Mouse (Mus musculus) forebrain, embryonic 12.5 days (tissue): ENCODE results near the gene Arhgap6. TPM values are rescaled to one million over a fixed set of nuclear protein-coding genes. Genes with fewer than 3 reads are reported as not detected.

Source experiments
- ATAC-seq: fragments of 200-750 bp; cut with Nextera tagmentation; 2 replicates; pipeline ENCODE4 v1.8.0; 2017; ENCODE audit warnings: moderate TSS enrichment; ENCODE audit not compliant: low FRiP score
- H3K27ac ChIP-seq: fragments of 300-500 bp; sonication (generic); 2 replicates; pipeline ENCODE4 v1.5.1; 2016; ENCODE audit warnings: mild to moderate bottlenecking
- H3K27me3 ChIP-seq: fragments of 300-500 bp; sonication (generic); 2 replicates; pipeline ENCODE4 v1.6.1; 2016; ENCODE audit warnings: mild to moderate bottlenecking
- H3K36me3 ChIP-seq: fragments of 300-500 bp; sonication (generic); replicated peaks from 2 replicates; pipeline ENCODE4 v1.6.1; 2016; ENCODE audit warnings: mild to moderate bottlenecking
- H3K4me1 ChIP-seq: fragments of 300-500 bp; sonication (generic); 2 replicates; pipeline ENCODE4 v1.6.1; 2016
- H3K4me2 ChIP-seq: fragments of 300-500 bp; sonication (generic); 2 replicates; pipeline ENCODE4 v1.6.1; 2016; ENCODE audit warnings: mild to moderate bottlenecking, moderate library complexity
- H3K4me3 ChIP-seq: fragments of 300-500 bp; sonication (generic); replicated peaks from 2 replicates; pipeline ENCODE4 v1.5.1; 2016; ENCODE audit warnings: mild to moderate bottlenecking
- H3K9ac ChIP-seq: fragments of 300-500 bp; sonication (generic); 2 replicates; pipeline ENCODE4 v1.6.1; 2016; ENCODE audit warnings: mild to moderate bottlenecking
- H3K9me3 ChIP-seq: fragments of 300-500 bp; sonication (generic); 2 replicates; pipeline ENCODE4 v1.6.1; 2016
- WGBS: fragments of 180-500 bp; shearing (Covaris S2); methylation state at CpG from one replicate; pipeline ENCODE4 v1.1.7; 2016; 5-methylcytosine and 5-hydroxymethylcytosine counted together
- polyA plus RNA-seq: library from polyadenylated mRNA; unstranded; fragments of >200 nt; fragmentation: Nextera tagmentation; extraction: Ambion mirVana; gene quantifications from 2 replicates; pipeline ENCODE4 v1.2.1, GENCODE M21; 2016

Arhgap6 gene
- polyA plus RNA-seq, 1 experiment from 2014 or later, result 0.73 TPM

- H3K4me2 ChIP-seq, result no peak overlapping the region
- no peaks in the 10 kb centered on the region for H3K4me1 ChIP-seq
- H3K9ac ChIP-seq, result no peak overlapping the region
- H3K27ac ChIP-seq, result no peak overlapping the region
- peaks cover 8% of the 10 kb centered on the region; the same call in 1 of the 2 replicates for H3K27me3 ChIP-seq
- H3K4me3 ChIP-seq, result no peak overlapping the region
- no peaks in the 10 kb centered on the region for H3K9me3 ChIP-seq
- no peaks in the 10 kb centered on the region for H3K36me3 ChIP-seq
- no peak for ATAC-seq
Observed at GRCm38 (mm10) chrX:169012701-169013100, 217.8 kb downstream of the Arhgap6 start.

GRCm38 (mm10) chrX:169034390-169034789 is 239.5 kb downstream of the Arhgap6 start:
- 100% methylated on average over 1 of the region's 1 CpGs for WGBS
- Histone ChIP-seq H3K27ac (no peak overlapping the region), H3K4me1 (no peaks in the 10 kb centered on the region), H3K36me3 (no peaks in the 10 kb centered on the region), H3K4me3 (no peak overlapping the region), H3K4me2 (no peak overlapping the region), H3K9me3 (no peaks in the 10 kb centered on the region), H3K27me3 (peaks cover 18% of the 10 kb centered on the region), H3K9ac (no peak overlapping the region)
- ATAC-seq, result no peak

- peaks cover 18% of the 10 kb centered on the region for H3K27me3 ChIP-seq
- WGBS, result 26% methylated on average over 30 of the region's 32 CpGs
- H3K4me1 ChIP-seq, result no peaks in the 10 kb centered on the region
- peak overlapping the region; percentile 25; the same call in 1 of the 2 replicates for H3K9ac ChIP-seq
- no peak overlapping the region for H3K27ac ChIP-seq
- no peaks in the 10 kb centered on the region for H3K36me3 ChIP-seq
- H3K4me2 ChIP-seq, result peak overlapping the region; percentile 56
- ATAC-seq, result peak; percentile 97
- H3K4me3 ChIP-seq, result peak overlapping the region; percentile 38
- H3K9me3 ChIP-seq, result no peaks in the 10 kb centered on the region
Observed at GRCm38 (mm10) chrX:169036403-169037296, 241.8 kb downstream of the Arhgap6 start.

GRCm38 (mm10) chrX:169037401-169037800 is 242.5 kb downstream of the Arhgap6 start:
- Histone ChIP-seq H3K36me3 (no peaks in the 10 kb centered on the region), H3K9me3 (no peaks in the 10 kb centered on the region), H3K4me2 (no peak overlapping the region), H3K4me1 (no peaks in the 10 kb centered on the region), H3K4me3 (no peak overlapping the region), H3K27ac (no peak overlapping the region), H3K27me3 (peaks cover 18% of the 10 kb centered on the region), H3K9ac (no peak overlapping the region)
- ATAC-seq, result no peak
- WGBS, result 64% methylated on average over 4 of the region's 4 CpGs

- Histone ChIP-seq H3K9me3 (no peaks in the 10 kb centered on the region), H3K4me2 (no peak overlapping the region), H3K27me3 (peaks cover 8% of the 10 kb centered on the region; the same call in 1 of the 2 replicates), H3K36me3 (no peaks in the 10 kb centered on the region), H3K4me1 (no peaks in the 10 kb centered on the region), H3K27ac (no peak overlapping the region), H3K9ac (no peak overlapping the region), H3K4me3 (no peak overlapping the region)
- ATAC-seq, result no peak
- 71% methylated on average over 1 of the region's 1 CpGs for WGBS
Observed at GRCm38 (mm10) chrX:169043872-169044271, 249.0 kb downstream of the Arhgap6 start.

- Histone ChIP-seq H3K4me2 (no peak overlapping the region), H3K27me3 (peaks cover 8% of the 10 kb centered on the region; the same call in 1 of the 2 replicates), H3K36me3 (no peaks in the 10 kb centered on the region), H3K4me3 (no peak overlapping the region), H3K4me1 (no peaks in the 10 kb centered on the region), H3K9ac (no peak overlapping the region), H3K27ac (no peak overlapping the region), H3K9me3 (no peaks in the 10 kb centered on the region)
- WGBS, result 79% methylated on average over 3 of the region's 3 CpGs
- no peak for ATAC-seq
Observed at GRCm38 (mm10) chrX:169047595-169047994, 252.7 kb downstream of the Arhgap6 start.

GRCm38 (mm10) chrX:169049550-169049949 is 254.7 kb downstream of the Arhgap6 start:
- no peak for ATAC-seq

GRCm38 (mm10) chrX:169053907-169054476 is 259.1 kb downstream of the Arhgap6 start:
- Histone ChIP-seq H3K9ac (no peak overlapping the region), H3K27me3 (peaks cover 5% of the 10 kb centered on the region; the same call in 1 of the 2 replicates), H3K9me3 (no peaks in the 10 kb centered on the region), H3K36me3 (no peaks in the 10 kb centered on the region), H3K27ac (no peak overlapping the region), H3K4me1 (no peaks in the 10 kb centered on the region), H3K4me2 (no peak overlapping the region), H3K4me3 (no peak overlapping the region)
- 63% methylated on average over 5 of the region's 5 CpGs for WGBS
- no peak for ATAC-seq

More at GRCm38 (mm10) chrX:169049550-169049949, 254.7 kb downstream of the Arhgap6 start:
- no peak overlapping the region for H3K4me2 ChIP-seq
- H3K9me3 ChIP-seq, result no peaks in the 10 kb centered on the region
- H3K9ac ChIP-seq, result no peak overlapping the region
- H3K27me3 ChIP-seq, result 0 out of 2 replicates have a peak, but pooled peaks cover 5% of the 10 kb centered on the region
- H3K4me3 ChIP-seq, result no peak overlapping the region
- H3K4me1 ChIP-seq, result no peaks in the 10 kb centered on the region
- H3K27ac ChIP-seq, result no peak overlapping the region
- no peaks in the 10 kb centered on the region for H3K36me3 ChIP-seq

GRCm38 (mm10) chrX:169062555-169062954 is 267.7 kb downstream of the Arhgap6 start:
- no peak overlapping the region for H3K9ac ChIP-seq
- peaks cover 9% of the 10 kb centered on the region for H3K27me3 ChIP-seq
- H3K4me1 ChIP-seq, result no peaks in the 10 kb centered on the region
- H3K9me3 ChIP-seq, result no peaks in the 10 kb centered on the region
- H3K4me3 ChIP-seq, result no peak overlapping the region
- ATAC-seq, result no peak
- no peak overlapping the region for H3K4me2 ChIP-seq
- H3K36me3 ChIP-seq, result no peaks in the 10 kb centered on the region
- no peak overlapping the region for H3K27ac ChIP-seq

- H3K9ac ChIP-seq, result no peak overlapping the region
- no peak overlapping the region for H3K4me3 ChIP-seq
- H3K27ac ChIP-seq, result no peak overlapping the region
- no peaks in the 10 kb centered on the region for H3K4me1 ChIP-seq
- WGBS, result 76% methylated on average over 3 of the region's 3 CpGs
- no peaks in the 10 kb centered on the region for H3K9me3 ChIP-seq
- H3K27me3 ChIP-seq, result peaks cover 7% of the 10 kb centered on the region; the same call in 1 of the 2 replicates
- no peak for ATAC-seq
- no peak overlapping the region for H3K4me2 ChIP-seq
- H3K36me3 ChIP-seq, result no peaks in the 10 kb centered on the region
Observed at GRCm38 (mm10) chrX:169065298-169065697, 270.4 kb downstream of the Arhgap6 start.

GRCm38 (mm10) chrX:169065922-169066321 is 271.0 kb downstream of the Arhgap6 start:
- 87% methylated on average over 1 of the region's 1 CpGs for WGBS
- H3K27me3 ChIP-seq, result peaks cover 4% of the 10 kb centered on the region; the same call in 1 of the 2 replicates

GRCm38 (mm10) chrX:169075020-169075419 is 280.1 kb downstream of the Arhgap6 start:
- no peak overlapping the region for H3K4me2 ChIP-seq
- H3K9me3 ChIP-seq, result no peaks in the 10 kb centered on the region
- WGBS, result 90% methylated on average over 2 of the region's 2 CpGs
- no peaks in the 10 kb centered on the region for H3K36me3 ChIP-seq
- no peaks in the 10 kb centered on the region for H3K4me1 ChIP-seq
- H3K27ac ChIP-seq, result no peak overlapping the region
- H3K9ac ChIP-seq, result no peak overlapping the region
- H3K27me3 ChIP-seq, result peaks cover 4% of the 10 kb centered on the region; the same call in 1 of the 2 replicates
- no peak overlapping the region for H3K4me3 ChIP-seq
- no peak for ATAC-seq

More at GRCm38 (mm10) chrX:169065922-169066321, 271.0 kb downstream of the Arhgap6 start:
- Histone ChIP-seq H3K4me3 (no peak overlapping the region), H3K4me2 (no peak overlapping the region), H3K4me1 (no peaks in the 10 kb centered on the region), H3K9me3 (no peaks in the 10 kb centered on the region), H3K27ac (no peak overlapping the region), H3K36me3 (no peaks in the 10 kb centered on the region), H3K9ac (no peak overlapping the region)
- ATAC-seq, result no peak
